Mouse (Mus musculus) midbrain, embryonic 11.5 days (tissue): Measurements from ENCODE around the gene Gm27029. TPM values are rescaled to one million over a fixed set of nuclear protein-coding genes. Genes with fewer than 3 reads are reported as not detected.
A peak's percentile ranks its signal among the peaks of the same experiment; 100 is the strongest.
"Not testable (repeated sequence)": the region's sequence is repeated elsewhere in the genome, so short reads cannot be mapped to it uniquely, and the experiment has no call there.

ENCODE experiments used
- ATAC-seq: fragments of 200-750 bp; cut with Nextera tagmentation; 2 replicates; pipeline ENCODE4 v1.8.0; 2017; ENCODE audit warnings: moderate TSS enrichment, moderate library complexity; ENCODE audit not compliant: low FRiP score
- DNase-seq: peaks from one replicate; pipeline ENCODE4 v3.0.0; 2015; ENCODE audit warnings: low spot score; ENCODE audit errors: missing footprints
- H3K27ac ChIP-seq: fragments of 300-500 bp; sonication (generic); 2 replicates; pipeline ENCODE4 v1.5.1; 2014; ENCODE audit warnings: low read depth, low read length
- H3K27me3 ChIP-seq: fragments of 300-500 bp; sonication (generic); 2 replicates; pipeline ENCODE4 v1.6.1; 2014; ENCODE audit warnings: mild to moderate bottlenecking, low read length, moderate library complexity, mixed read lengths; ENCODE audit not compliant: control insufficient read depth, insufficient read depth
- H3K36me3 ChIP-seq: fragments of 300-500 bp; sonication (generic); 2 replicates; pipeline ENCODE4 v1.6.1; 2014; ENCODE audit warnings: mild to moderate bottlenecking, low read length, moderate library complexity, mixed read lengths; ENCODE audit not compliant: control insufficient read depth, insufficient read depth
- H3K4me1 ChIP-seq: fragments of 300-500 bp; sonication (generic); 2 replicates; pipeline ENCODE4 v1.6.1; 2014; ENCODE audit warnings: low read length; ENCODE audit not compliant: control insufficient read depth, insufficient read depth
- H3K4me2 ChIP-seq: fragments of 300-500 bp; sonication (generic); 2 replicates; pipeline ENCODE4 v1.6.1; 2014; ENCODE audit warnings: mild to moderate bottlenecking, moderate library complexity
- H3K4me3 ChIP-seq: fragments of 300-500 bp; sonication (generic); 2 replicates; pipeline ENCODE4 v1.5.1; 2014; ENCODE audit warnings: low read depth, low read length
- H3K9ac ChIP-seq: fragments of 300-500 bp; sonication (generic); 2 replicates; pipeline ENCODE4 v1.6.1; 2014; ENCODE audit warnings: low read length
- H3K9me3 ChIP-seq: fragments of 300-500 bp; sonication (generic); 2 replicates; pipeline ENCODE4 v1.6.1; 2016; ENCODE audit warnings: low read length; ENCODE audit not compliant: control insufficient read depth
- WGBS: fragments of 180-500 bp; shearing (Covaris S2); extraction: QIAGEN DNeasy Blood & Tissue Kit; methylation state at CpG from one replicate; pipeline ENCODE4 v1.1.7; 2014; 5-methylcytosine and 5-hydroxymethylcytosine counted together
- polyA plus RNA-seq: library from polyadenylated mRNA; unstranded; fragments of >200 nt; fragmentation: Nextera tagmentation; extraction: Ambion mirVana; gene quantifications from 2 replicates; pipeline ENCODE4 v1.2.1, GENCODE M21; 2014

Gm27029 gene
- polyA plus RNA-seq, 1 experiment from 2014 or later, result 9.9 TPM

GRCm38 (mm10) chr11:101438006-101438405 lies 13.4 kb upstream of the Gm27029 start:
- H3K27ac ChIP-seq, H3K9me3 ChIP-seq, H3K27me3 ChIP-seq, H3K36me3 ChIP-seq, ATAC-seq, H3K4me3 ChIP-seq, H3K4me1 ChIP-seq, H3K9ac ChIP-seq, DNase-seq, H3K4me2 ChIP-seq: not testable (repeated sequence)
- 60% methylated on average over 3 of the region's 3 CpGs for WGBS

- 56% methylated on average over 4 of the region's 4 CpGs for WGBS
- DNase-seq (no peak), ATAC-seq (no peak)
- Histone ChIP-seq H3K27me3 (no peaks in the 10 kb centered on the region), H3K9me3 (no peaks in the 10 kb centered on the region), H3K27ac (no peak overlapping the region), H3K4me2 (no peak overlapping the region), H3K9ac (no peak overlapping the region), H3K4me3 (no peak overlapping the region), H3K36me3 (peaks cover 11% of the 10 kb centered on the region), H3K4me1 (no peaks in the 10 kb centered on the region)
Observed at GRCm38 (mm10) chr11:101436916-101437315, 12.3 kb upstream of the Gm27029 start.

GRCm38 (mm10) chr11:101435831-101436230 lies 11.2 kb upstream of the Gm27029 start:
- no peak for DNase-seq
- H3K4me3 ChIP-seq, result no peak overlapping the region
- peaks cover 14% of the 10 kb centered on the region for H3K36me3 ChIP-seq
- H3K4me2 ChIP-seq, result no peak overlapping the region
- H3K9me3 ChIP-seq, result no peaks in the 10 kb centered on the region
- no peak overlapping the region for H3K27ac ChIP-seq
- 92% methylated on average over 4 of the region's 4 CpGs for WGBS
- ATAC-seq, result no peak
- no peak overlapping the region for H3K9ac ChIP-seq
- no peaks in the 10 kb centered on the region for H3K27me3 ChIP-seq
- H3K4me1 ChIP-seq, result no peaks in the 10 kb centered on the region

- no peak overlapping the region for H3K9ac ChIP-seq
- H3K27me3 ChIP-seq, result no peaks in the 10 kb centered on the region
- no peak for DNase-seq
- no peak overlapping the region for H3K27ac ChIP-seq
- 97% methylated on average over 13 of the region's 13 CpGs for WGBS
- no peaks in the 10 kb centered on the region for H3K4me1 ChIP-seq
- no peak overlapping the region for H3K4me3 ChIP-seq
- H3K4me2 ChIP-seq, result no peak overlapping the region
- H3K9me3 ChIP-seq, result no peaks in the 10 kb centered on the region
- ATAC-seq, result no peak
- H3K36me3 ChIP-seq, result peaks cover 21% of the 10 kb centered on the region
Observed at GRCm38 (mm10) chr11:101433396-101433795, 8.8 kb upstream of the Gm27029 start.

GRCm38 (mm10) chr11:101431327-101431726 lies 6.7 kb upstream of the Gm27029 start:
- H3K9ac ChIP-seq, result no peak overlapping the region
- 92% methylated on average over 9 of the region's 9 CpGs for WGBS
- DNase-seq, result no peak
- no peak overlapping the region for H3K4me2 ChIP-seq
- no peak overlapping the region for H3K27ac ChIP-seq
- ATAC-seq, result no peak
- no peaks in the 10 kb centered on the region for H3K27me3 ChIP-seq
- H3K9me3 ChIP-seq, result no peaks in the 10 kb centered on the region
- no peak overlapping the region for H3K4me3 ChIP-seq
- peaks cover 4% of the 10 kb centered on the region; the same call in 1 of the 2 replicates for H3K4me1 ChIP-seq
- H3K36me3 ChIP-seq, result peaks cover 21% of the 10 kb centered on the region

GRCm38 (mm10) chr11:101426165-101426564 lies 1.6 kb upstream of the Gm27029 start:
- DNase-seq, result no peak
- peaks cover 17% of the 10 kb centered on the region for H3K4me1 ChIP-seq
- H3K9me3 ChIP-seq, result no peaks in the 10 kb centered on the region
- no peak for ATAC-seq
- 0 out of 2 replicates have a peak, but pooled peaks cover 4% of the 10 kb centered on the region for H3K27me3 ChIP-seq
- H3K4me2 ChIP-seq, result peak overlapping the region; percentile 95
- WGBS, result 65% methylated on average over 8 of the region's 8 CpGs
- H3K36me3 ChIP-seq, result peaks cover 7% of the 10 kb centered on the region
- peak overlapping the region; percentile 81; the same call in 1 of the 2 replicates for H3K9ac ChIP-seq
- no peak overlapping the region for H3K27ac ChIP-seq
- H3K4me3 ChIP-seq, result peak overlapping the region; percentile 95

- Histone ChIP-seq H3K27me3 (0 out of 2 replicates have a peak, but pooled peaks cover 4% of the 10 kb centered on the region), H3K9me3 (no peaks in the 10 kb centered on the region), H3K4me1 (peaks cover 17% of the 10 kb centered on the region), H3K36me3 (peaks cover 3% of the 10 kb centered on the region; the same call in 1 of the 2 replicates), H3K4me2 (peak within 1 kb of the TSS; percentile 95), H3K4me3 (peak within 1 kb of the TSS; percentile 95), H3K9ac (peak within 1 kb of the TSS; percentile 81), H3K27ac (peak within 1 kb of the TSS; percentile 51)
- ATAC-seq (peak; percentile 95), DNase-seq (peak; percentile 99)
- WGBS, result under 1% methylated on average over 80 of the region's 81 CpGs
Observed at GRCm38 (mm10) chr11:101424925-101425813, 573 bp upstream of the Gm27029 start, which contains the start of the genes Rundc1 and Ptges3l. Gene Rundc1 (plus strand): TSS chr11:101425085. Gene Ptges3l (minus strand): TSS chr11:101425333.

GRCm38 (mm10) chr11:101420148-101420547 lies 4.4 kb downstream of the Gm27029 start:
- Histone ChIP-seq H3K4me2 (no peak overlapping the region), H3K27me3 (0 out of 2 replicates have a peak, but pooled peaks cover 4% of the 10 kb centered on the region), H3K9ac (no peak overlapping the region), H3K36me3 (no peaks in the 10 kb centered on the region), H3K4me3 (no peak overlapping the region), H3K27ac (no peak overlapping the region), H3K4me1 (peaks cover 10% of the 10 kb centered on the region), H3K9me3 (no peaks in the 10 kb centered on the region)
- 89% methylated on average over 5 of the region's 5 CpGs for WGBS
- DNase-seq (no peak), ATAC-seq (no peak)

- ATAC-seq (no peak), DNase-seq (no peak)
- no peaks in the 10 kb centered on the region for H3K36me3 ChIP-seq
- H3K4me1 ChIP-seq, result peaks cover 10% of the 10 kb centered on the region
- no peak overlapping the region for H3K27ac ChIP-seq
- no peak overlapping the region for H3K9ac ChIP-seq
- H3K4me2 ChIP-seq, result no peak overlapping the region
- no peak overlapping the region for H3K4me3 ChIP-seq
- no peaks in the 10 kb centered on the region for H3K9me3 ChIP-seq
- WGBS, result 27% methylated on average over 3 of the region's 3 CpGs
- 0 out of 2 replicates have a peak, but pooled peaks cover 4% of the 10 kb centered on the region for H3K27me3 ChIP-seq
Observed at GRCm38 (mm10) chr11:101419610-101420009, 5.0 kb downstream of the Gm27029 start.
